Mouse (Mus musculus): ENCODE data around the gene Tmem242.

The Tmem242 gene

DNA sequence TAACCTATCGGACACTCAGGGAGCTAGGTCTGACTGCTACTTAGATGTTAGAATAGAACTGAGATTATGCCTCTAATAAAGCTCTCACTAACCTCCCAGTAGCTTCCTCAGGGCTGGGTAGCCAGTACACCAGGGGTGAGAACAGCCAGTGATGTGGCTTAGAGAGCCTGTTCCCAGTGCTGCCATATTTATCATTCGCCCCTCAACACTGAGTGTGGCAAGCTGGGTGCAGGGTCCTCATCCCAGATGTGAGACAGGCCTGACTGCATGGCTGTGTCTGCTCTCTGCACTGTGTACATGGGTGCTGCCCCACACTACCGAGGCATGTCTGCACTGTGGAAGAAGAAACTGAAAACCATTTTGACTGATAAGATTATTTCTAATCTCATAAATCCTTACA, 26.0 kb downstream of the Tmem242 start:
- DNase-seq: no peak

GRCm38 (mm10) chr17:5413350-5413749, 26.7 kb downstream of the Tmem242 start:
- no peak for DNase-seq

DNA sequence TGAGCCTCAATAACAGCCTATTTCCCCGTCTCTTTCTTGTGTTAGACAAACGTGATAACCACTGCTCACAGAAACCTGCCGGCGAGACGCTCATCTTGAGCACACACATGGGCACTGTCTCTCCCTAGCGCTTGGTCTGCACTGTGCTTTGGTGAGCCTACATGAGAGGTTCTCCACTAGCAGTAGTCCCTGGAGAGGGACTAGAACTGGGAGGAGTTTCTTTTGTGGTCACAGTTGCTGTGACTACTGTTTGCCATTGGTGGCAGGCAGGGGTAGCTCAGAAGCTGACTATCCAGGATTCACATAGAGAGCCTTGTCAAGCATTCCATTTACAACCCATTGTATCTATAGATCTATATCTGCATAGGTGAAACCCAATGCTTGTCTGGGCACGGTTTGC, 27.3 kb downstream of the Tmem242 start:
- DNase-seq: no peak

GRCm38 (mm10) chr17:5412301-5412700, 27.8 kb downstream of the Tmem242 start:
- DNase-seq: no peak

DNA sequence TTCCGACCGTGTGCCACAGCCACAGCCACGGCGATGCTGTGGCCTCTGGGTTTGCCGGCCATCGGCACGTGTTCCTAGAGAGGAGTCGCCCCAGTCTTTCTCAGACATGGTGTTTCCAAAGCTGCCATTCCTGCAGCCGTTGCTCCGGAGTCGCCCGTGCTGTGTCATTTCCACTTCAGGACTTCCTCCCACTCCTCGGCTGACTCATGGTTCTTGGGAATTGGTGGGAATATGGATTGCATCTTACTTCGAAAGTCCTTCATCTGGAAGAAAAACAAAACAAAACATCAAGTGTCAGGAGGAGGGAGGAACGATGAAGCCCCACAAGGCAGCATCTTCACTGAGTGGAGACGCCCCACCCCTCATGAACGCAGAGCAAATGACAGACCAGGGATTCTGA, 28.9 kb downstream of the Tmem242 start:
- DNase-seq: no peak

GRCm38 (mm10) chr17:5410336-5410735, 29.7 kb downstream of the Tmem242 start:
- DNase-seq: no peak

- DNase-seq: no peak
Measured at GRCm38 (mm10) chr17:5407030-5407429, 33.0 kb downstream of the Tmem242 start.

GRCm38 (mm10) chr17:5406566-5406965, 33.5 kb downstream of the Tmem242 start:
- no peak for DNase-seq

GRCm38 (mm10) chr17:5403885-5404284, 36.2 kb downstream of the Tmem242 start:
- DNase-seq: no peak

- DNase-seq: peak; percentile 92 to 93
Measured at GRCm38 (mm10) chr17:5402624-5403023, 37.4 kb downstream of the Tmem242 start.

- DNase-seq: peak; percentile 87 to 91
Measured at GRCm38 (mm10) chr17:5402069-5402468, 38.0 kb downstream of the Tmem242 start.

- DNase-seq: no peak
Measured at GRCm38 (mm10) chr17:5401288-5401687, 38.8 kb downstream of the Tmem242 start.

- no peak for DNase-seq
Measured at GRCm38 (mm10) chr17:5400435-5401090, 39.5 kb downstream of the Tmem242 start.

- peak; percentile 95 to 96 for DNase-seq
Measured at GRCm38 (mm10) chr17:5397148-5398007, 42.7 kb downstream of the Tmem242 start.

DNA sequence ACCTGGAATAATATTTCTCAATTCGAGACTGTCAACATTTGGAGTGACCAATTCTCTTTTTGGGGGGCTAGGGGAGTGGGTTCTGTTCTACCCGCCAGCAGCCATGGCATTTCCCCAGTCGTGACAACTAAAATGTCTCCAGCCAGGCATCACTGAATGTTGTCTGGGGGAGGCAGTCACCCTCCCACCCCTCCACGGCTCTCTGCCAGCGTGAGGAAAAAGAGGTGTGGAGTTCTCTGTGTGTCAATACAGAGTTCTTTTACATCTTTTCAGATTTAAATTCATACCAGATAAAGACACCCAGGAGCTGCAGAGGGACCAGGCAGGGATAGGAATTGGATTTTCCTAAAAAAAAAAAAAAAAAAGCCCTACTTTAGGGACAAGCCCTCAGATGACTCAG, 43.8 kb downstream of the Tmem242 start:
- DNase-seq: no peak

GRCm38 (mm10) chr17:5395454-5396205, 44.4 kb downstream of the Tmem242 start:
- DNase-seq: no peak

DNA sequence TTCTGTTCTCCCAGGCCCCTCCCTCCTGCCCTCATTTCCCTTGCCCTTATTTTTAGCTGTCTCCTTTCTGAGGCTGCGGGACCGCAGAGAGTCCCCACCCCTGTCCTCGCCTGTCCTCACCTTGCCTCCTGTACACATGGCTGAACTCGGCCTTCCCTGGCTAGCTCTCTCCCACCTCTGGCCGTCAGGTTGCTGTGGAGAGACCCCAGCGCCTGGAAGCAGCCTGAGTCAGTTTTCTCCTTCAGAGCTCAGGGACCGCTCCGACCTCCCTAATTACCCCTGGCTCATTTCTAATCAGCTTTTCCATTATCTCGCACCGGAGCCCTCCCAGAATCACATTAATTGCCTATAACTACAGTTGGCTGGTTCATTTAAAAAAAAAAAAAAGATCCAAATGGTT, 49.4 kb downstream of the Tmem242 start:
- DNase-seq: no peak

GRCm38 (mm10) chr17:5388351-5388750, 51.7 kb downstream of the Tmem242 start:
- DNase-seq: no peak

DNA sequence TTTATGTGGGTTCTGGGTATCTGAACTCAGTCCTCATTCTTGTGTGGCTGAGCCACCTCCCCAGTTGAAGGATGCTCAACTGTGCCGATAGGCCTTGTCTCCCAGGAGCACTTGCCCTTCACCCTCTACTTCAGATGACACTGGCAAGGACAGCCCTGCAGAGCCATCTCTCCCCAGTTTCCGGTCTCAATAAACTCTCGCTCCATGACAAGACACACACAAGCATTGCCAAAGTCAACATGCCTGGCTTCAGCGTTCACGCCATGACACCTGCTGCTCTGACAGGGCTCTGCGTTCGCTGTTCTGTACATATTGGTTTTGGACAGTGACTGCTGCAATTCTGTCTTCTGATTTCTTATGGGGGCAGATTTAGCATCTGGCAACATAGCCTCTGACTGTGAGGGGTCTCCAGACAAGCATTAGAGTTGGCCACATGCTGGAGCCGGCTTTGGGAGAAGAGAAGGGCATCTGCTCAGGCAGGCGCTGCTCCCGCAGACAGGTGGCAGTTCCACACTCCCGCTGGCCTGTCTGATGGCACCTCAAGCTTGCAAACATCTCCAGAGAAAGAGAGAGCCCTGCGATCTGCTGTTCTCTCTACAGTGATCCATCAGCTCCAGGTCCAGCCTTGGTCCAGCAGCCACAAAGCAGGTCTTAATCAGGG, 53.0 kb downstream of the Tmem242 start:
- DNase-seq: peak; percentile 67 to 73

- DNase-seq: no peak
Measured at GRCm38 (mm10) chr17:5385694-5386093, 54.4 kb downstream of the Tmem242 start.

DNA sequence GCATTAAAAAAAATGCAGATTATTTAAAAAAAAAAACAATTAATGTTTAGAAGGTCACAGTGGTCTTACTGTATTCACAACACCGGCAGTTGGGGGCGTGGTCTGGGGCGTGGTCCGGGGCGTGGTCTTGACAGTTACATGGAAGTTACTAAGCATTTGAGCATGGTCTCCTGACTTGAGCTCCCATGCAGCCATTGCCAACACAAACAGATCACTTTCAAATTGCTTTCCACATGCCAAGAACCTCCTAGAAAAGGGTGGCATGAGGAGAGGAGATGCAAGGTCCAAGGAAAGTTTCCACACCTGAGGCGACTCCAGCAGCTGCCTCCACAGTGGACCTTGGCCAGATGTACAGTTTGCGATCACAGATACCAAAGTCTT, 62.1 kb downstream of the Tmem242 start:
- peak; percentile 36 to 48 for DNase-seq

DNA sequence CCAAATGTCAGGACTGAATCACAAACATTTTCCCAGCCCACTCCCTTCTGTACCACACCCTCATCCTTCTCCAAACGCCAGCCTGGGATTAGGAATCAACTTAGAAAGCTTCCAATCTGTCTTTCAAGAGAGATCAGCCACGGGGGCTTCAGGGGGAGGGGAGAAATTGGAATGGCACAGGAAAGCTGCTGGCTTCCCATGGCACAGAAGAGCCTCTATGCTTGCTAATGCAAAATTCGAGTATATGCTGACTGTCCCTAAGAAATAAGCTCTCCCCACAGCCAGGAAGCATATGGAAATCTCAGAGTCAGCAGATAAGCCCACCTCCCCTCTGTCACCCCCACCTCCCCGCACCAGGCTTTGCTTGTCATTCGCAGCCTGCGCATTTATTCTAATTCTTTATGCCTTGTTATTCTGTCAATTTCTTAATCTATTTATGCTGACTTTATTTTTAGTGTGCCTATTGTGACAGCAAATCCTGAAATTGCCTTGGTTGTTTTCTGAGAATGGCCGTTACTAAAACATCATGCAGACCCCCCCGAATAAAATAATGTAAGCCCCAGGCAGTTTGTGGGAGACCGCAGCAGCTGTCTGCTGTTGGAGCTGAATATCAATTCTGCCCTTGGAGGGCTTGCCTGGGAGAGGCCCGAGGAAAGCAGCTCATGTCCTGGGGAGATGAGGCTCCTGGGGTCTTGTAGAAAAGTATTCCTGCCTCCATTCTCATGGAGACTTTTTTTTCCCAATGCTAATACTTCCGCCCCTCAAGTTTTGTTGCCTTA, 62.7 kb downstream of the Tmem242 start:
- no peak for DNase-seq
